Mouse (Mus musculus) liver, embryonic 15.5 days (tissue): ENCODE data around the gene Hoxa7. TPM values are rescaled to one million over a fixed set of nuclear protein-coding genes. Genes with fewer than 3 reads are reported as not detected.

Source experiments
- ATAC-seq: fragments of 200-750 bp; cut with Nextera tagmentation; 2 replicates; pipeline ENCODE4 v1.8.0; 2017; ENCODE audit warnings: moderate number of reproducible peaks, mild to moderate bottlenecking, moderate library complexity; ENCODE audit not compliant: insufficient read depth
- H3K27ac ChIP-seq: fragments of 300-500 bp; sonication (generic); replicated peaks from 2 replicates; pipeline ENCODE4 v1.5.1; 2015; ENCODE audit warnings: mild to moderate bottlenecking, inconsistent platforms
- H3K27me3 ChIP-seq: fragments of 300-500 bp; sonication (generic); 2 replicates; pipeline ENCODE4 v1.6.1; 2015; ENCODE audit warnings: mild to moderate bottlenecking, inconsistent platforms
- H3K36me3 ChIP-seq: fragments of 300-500 bp; sonication (generic); replicated peaks from 2 replicates; pipeline ENCODE4 v1.6.1; 2015; ENCODE audit warnings: moderate library complexity, mild to moderate bottlenecking, inconsistent platforms
- H3K4me1 ChIP-seq: fragments of 300-500 bp; sonication (generic); replicated peaks from 2 replicates; pipeline ENCODE4 v1.6.1; 2015; ENCODE audit warnings: inconsistent platforms
- H3K4me2 ChIP-seq: fragments of 300-500 bp; sonication (generic); 2 replicates; pipeline ENCODE4 v1.6.1; 2015; ENCODE audit warnings: moderate library complexity, mild to moderate bottlenecking, inconsistent platforms
- H3K4me3 ChIP-seq: fragments of 300-500 bp; sonication (generic); replicated peaks from 2 replicates; pipeline ENCODE4 v1.5.1; 2015; ENCODE audit warnings: mild to moderate bottlenecking, inconsistent platforms
- H3K9ac ChIP-seq: fragments of 300-500 bp; sonication (generic); 2 replicates; pipeline ENCODE4 v1.6.1; 2015; ENCODE audit warnings: moderate library complexity, mild to moderate bottlenecking, inconsistent platforms
- H3K9me3 ChIP-seq: fragments of 300-500 bp; sonication (generic); replicated peaks from 2 replicates; pipeline ENCODE4 v1.6.1; 2016; ENCODE audit warnings: inconsistent platforms
- WGBS: fragments of 180-500 bp; shearing (Covaris S2); methylation state at CpG from one replicate; pipeline ENCODE4 v1.1.7; 2015; ENCODE audit warnings: mixed read lengths; ENCODE audit not compliant: insufficient replicate concordance; 5-methylcytosine and 5-hydroxymethylcytosine counted together
- polyA plus RNA-seq: library from polyadenylated mRNA; unstranded; fragments of >200 nt; fragmentation: Nextera tagmentation; extraction: Ambion mirVana; gene quantifications from 2 replicates; pipeline ENCODE4 v1.2.1, GENCODE M21; 2015

The Hoxa7 gene
- polyA plus RNA-seq, 1 experiment from 2014 or later: 0.37 TPM

GRCm38 (mm10) chr6:52206882-52207683 is 14.6 kb downstream of the Hoxa7 start:
- no peak overlapping the region for H3K4me2 ChIP-seq

GRCm38 (mm10) chr6:52205638-52206621 is 15.7 kb downstream of the Hoxa7 start:
- 29% methylated on average over 55 of the region's 55 CpGs for WGBS
- peaks cover 100% of the 10 kb centered on the region for H3K27me3 ChIP-seq
- ATAC-seq: no peak
- H3K36me3 ChIP-seq: no peaks in the 10 kb centered on the region
- no peaks in the 10 kb centered on the region for H3K9me3 ChIP-seq
- no peak overlapping the region for H3K4me3 ChIP-seq
- H3K4me2 ChIP-seq: no peak overlapping the region
- H3K9ac ChIP-seq: no peak overlapping the region
- H3K27ac ChIP-seq: no peak overlapping the region
- peaks cover 4% of the 10 kb centered on the region for H3K4me1 ChIP-seq

More at GRCm38 (mm10) chr6:52206882-52207683, 14.6 kb downstream of the Hoxa7 start:
- Histone ChIP-seq H3K27ac (no peak overlapping the region), H3K9me3 (no peaks in the 10 kb centered on the region), H3K9ac (no peak overlapping the region), H3K36me3 (no peaks in the 10 kb centered on the region), H3K27me3 (peaks cover 100% of the 10 kb centered on the region), H3K4me1 (peaks cover 7% of the 10 kb centered on the region), H3K4me3 (no peak overlapping the region)
- 28% methylated on average over 4 of the region's 4 CpGs for WGBS
- no peak for ATAC-seq

GRCm38 (mm10) chr6:52205221-52205620 is 16.4 kb downstream of the Hoxa7 start:
- ATAC-seq: no peak
- peaks cover 100% of the 10 kb centered on the region for H3K27me3 ChIP-seq
- H3K4me2 ChIP-seq: no peak overlapping the region
- H3K9me3 ChIP-seq: no peaks in the 10 kb centered on the region
- no peak overlapping the region for H3K4me3 ChIP-seq
- H3K9ac ChIP-seq: no peak overlapping the region
- no peak overlapping the region for H3K27ac ChIP-seq
- no peaks in the 10 kb centered on the region for H3K36me3 ChIP-seq
- H3K4me1 ChIP-seq: peaks cover 4% of the 10 kb centered on the region
- whole genome bisulfite sequencing: 30% methylated on average over 14 of the region's 14 CpGs

- Histone ChIP-seq H3K9ac (peak within 1 kb of the TSS; percentile 21; the same call in 1 of the 2 replicates), H3K4me1 (peaks cover 4% of the 10 kb centered on the region), H3K27ac (no peak within 1 kb of the TSS), H3K9me3 (no peaks in the 10 kb centered on the region), H3K27me3 (peaks cover 100% of the 10 kb centered on the region), H3K4me2 (peak within 1 kb of the TSS; percentile 61), H3K4me3 (peak within 1 kb of the TSS; percentile 50), H3K36me3 (no peaks in the 10 kb centered on the region)
- ATAC-seq: no peak
- under 1% methylated on average over 65 of the region's 65 CpGs for WGBS
Observed at GRCm38 (mm10) chr6:52204050-52204752, 17.5 kb downstream of the Hoxa7 start, which contains the start of gene Hoxa5. Gene Hoxa5 (minus strand): TSS chr6:52204587.

GRCm38 (mm10) chr6:52203371-52204049 is 18.1 kb downstream of the Hoxa7 start:
- H3K9me3 ChIP-seq: no peaks in the 10 kb centered on the region
- 2% methylated on average over 45 of the region's 46 CpGs for WGBS
- H3K4me2 ChIP-seq: peak overlapping the region; percentile 61
- no peaks in the 10 kb centered on the region for H3K36me3 ChIP-seq
- no peak overlapping the region for H3K27ac ChIP-seq
- peaks cover 100% of the 10 kb centered on the region for H3K27me3 ChIP-seq
- peaks cover 4% of the 10 kb centered on the region for H3K4me1 ChIP-seq
- no peak for ATAC-seq
- H3K9ac ChIP-seq: peak overlapping the region; percentile 21; the same call in 1 of the 2 replicates
- H3K4me3 ChIP-seq: peak overlapping the region; percentile 50

GRCm38 (mm10) chr6:52203121-52203370 is 18.6 kb downstream of the Hoxa7 start:
- Histone ChIP-seq H3K9me3 (no peaks in the 10 kb centered on the region), H3K27ac (no peak overlapping the region)
- WGBS: 9% methylated on average over 10 of the region's 10 CpGs

GRCm38 (mm10) chr6:52202362-52203120 is 19.1 kb downstream of the Hoxa7 start:
- peak overlapping the region; percentile 50; the same call in 1 of the 2 replicates for H3K4me3 ChIP-seq
- no peak overlapping the region for H3K27ac ChIP-seq
- H3K9ac ChIP-seq: no peak overlapping the region
- no peaks in the 10 kb centered on the region for H3K9me3 ChIP-seq
- no peak overlapping the region for H3K4me2 ChIP-seq
- ATAC-seq: no peak
- H3K36me3 ChIP-seq: no peaks in the 10 kb centered on the region
- no peaks in the 10 kb centered on the region; the same call in none of the 2 replicates for H3K4me1 ChIP-seq
- WGBS: 35% methylated on average over 22 of the region's 22 CpGs
- peaks cover 100% of the 10 kb centered on the region for H3K27me3 ChIP-seq

More at GRCm38 (mm10) chr6:52203121-52203370, 18.6 kb downstream of the Hoxa7 start:
- Histone ChIP-seq H3K4me1 (no peaks in the 10 kb centered on the region; the same call in none of the 2 replicates), H3K36me3 (no peaks in the 10 kb centered on the region), H3K4me3 (peak overlapping the region; percentile 50), H3K27me3 (peaks cover 100% of the 10 kb centered on the region), H3K4me2 (peak overlapping the region; percentile 61), H3K9ac (no peak overlapping the region)
- no peak for ATAC-seq

- H3K4me3 ChIP-seq: no peak overlapping the region
- WGBS: 56% methylated on average over 1 of the region's 1 CpGs
- H3K27me3 ChIP-seq: peaks cover 100% of the 10 kb centered on the region
- H3K27ac ChIP-seq: no peak overlapping the region
- H3K4me2 ChIP-seq: no peak overlapping the region
- no peaks in the 10 kb centered on the region for H3K9me3 ChIP-seq
- H3K9ac ChIP-seq: no peak overlapping the region
- no peaks in the 10 kb centered on the region for H3K36me3 ChIP-seq
- ATAC-seq: no peak
- no peaks in the 10 kb centered on the region; the same call in none of the 2 replicates for H3K4me1 ChIP-seq
Observed at GRCm38 (mm10) chr6:52201269-52201668, 20.4 kb downstream of the Hoxa7 start.

GRCm38 (mm10) chr6:52200751-52201250 is 20.9 kb downstream of the Hoxa7 start:
- H3K4me1 ChIP-seq: no peaks in the 10 kb centered on the region; the same call in none of the 2 replicates
- H3K36me3 ChIP-seq: no peaks in the 10 kb centered on the region
- no peak overlapping the region for H3K27ac ChIP-seq
- H3K27me3 ChIP-seq: peaks cover 100% of the 10 kb centered on the region
- no peak overlapping the region for H3K9ac ChIP-seq
- H3K9me3 ChIP-seq: no peaks in the 10 kb centered on the region
- 60% methylated on average over 10 of the region's 10 CpGs for WGBS
- no peak overlapping the region for H3K4me3 ChIP-seq
- no peak overlapping the region for H3K4me2 ChIP-seq
- no peak for ATAC-seq
